Mouse (Mus musculus) C2C12 (cell line): Measurements from ENCODE around the gene Tenm1.

ENCODE experiments used
- CTCF ChIP-seq: IDR thresholded peaks from one replicate; pipeline ENCODE4 v1.5.1; 2011; ENCODE audit not compliant: control insufficient read depth, insufficient read depth, insufficient read length
- MAX ChIP-seq: IDR thresholded peaks from one replicate; pipeline ENCODE4 v1.6.1; 2011; ENCODE audit warnings: mild to moderate bottlenecking, control low read depth
- MYOD1 ChIP-seq: IDR thresholded peaks from one replicate; pipeline ENCODE4 v1.6.1; 2011; ENCODE audit warnings: low read depth; ENCODE audit not compliant: control insufficient read depth, insufficient read length
- USF1 ChIP-seq: IDR thresholded peaks from one replicate; pipeline ENCODE4 v1.6.1; 2011; ENCODE audit warnings: low read depth, mild to moderate bottlenecking, control low read depth, moderate library complexity

GRCm38 (mm10) chrX:42700291-42700690, 728.6 kb downstream of the Tenm1 start:
- TF ChIP-seq CTCF (no peak), MAX (no peak), MYOD1 (no peak), USF1 (no peak)
